Mouse (Mus musculus): ENCODE data around the gene Tmem104.

Gene Tmem104

DNA sequence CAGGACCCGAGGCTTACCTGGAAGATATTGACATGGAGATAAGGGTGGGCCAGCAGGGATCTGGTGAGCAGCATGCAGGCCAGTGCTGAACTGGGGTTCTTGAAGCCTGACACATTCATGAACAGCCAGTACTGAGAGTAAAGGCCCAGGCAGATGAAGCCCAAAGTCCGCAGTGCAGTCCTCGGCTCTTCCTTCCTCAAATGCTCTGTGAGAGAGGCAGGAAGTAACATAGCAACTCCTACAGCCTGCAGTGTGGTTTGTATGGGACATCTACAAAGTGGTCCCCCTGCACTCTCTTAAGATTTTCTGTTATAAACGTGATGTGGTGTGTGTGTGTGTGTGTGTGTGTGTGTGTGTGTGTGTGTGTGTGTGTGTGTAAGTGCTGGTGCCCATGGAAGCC lies 98.0 kb downstream of the Tmem104 start:
- no peak for DNase-seq

DNA sequence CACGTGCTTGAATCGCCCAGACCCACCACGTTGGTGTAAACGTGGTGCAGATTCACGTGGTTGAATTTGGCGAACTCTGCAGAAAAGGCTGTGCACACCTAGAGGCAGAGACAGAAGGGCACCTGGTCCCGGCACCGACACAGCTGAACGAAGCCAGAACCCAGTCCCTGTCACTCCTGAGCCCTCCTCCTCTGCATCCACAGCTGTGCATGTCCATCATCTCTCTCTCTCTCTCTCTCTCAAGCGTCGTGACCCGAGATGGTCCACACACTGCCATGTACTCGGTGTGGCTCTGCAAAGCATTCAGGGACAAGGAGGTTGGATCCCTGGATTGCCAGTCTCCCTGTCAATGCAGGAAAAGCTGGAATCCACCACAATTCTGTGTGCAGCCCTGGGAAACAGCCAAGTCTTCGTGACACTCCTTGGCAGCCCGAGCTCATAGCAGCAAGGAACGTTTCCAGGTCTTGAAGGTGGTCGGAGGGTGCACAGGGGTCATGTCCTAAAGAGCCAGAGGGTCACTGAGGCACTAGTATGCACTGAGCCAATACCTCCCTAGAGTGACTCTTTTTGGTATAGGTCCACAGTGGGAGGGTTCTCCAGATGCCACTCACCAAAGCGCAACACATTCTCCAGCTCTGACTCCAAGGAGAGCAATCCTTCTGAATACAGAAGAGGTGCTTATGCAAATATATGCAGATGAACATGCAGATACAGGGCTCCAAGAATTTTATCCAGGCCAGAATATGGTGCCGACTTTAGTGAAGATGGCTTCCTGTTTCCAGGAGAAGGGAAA lies 99.1 kb downstream of the Tmem104 start:
- no peak for DNase-seq

DNA sequence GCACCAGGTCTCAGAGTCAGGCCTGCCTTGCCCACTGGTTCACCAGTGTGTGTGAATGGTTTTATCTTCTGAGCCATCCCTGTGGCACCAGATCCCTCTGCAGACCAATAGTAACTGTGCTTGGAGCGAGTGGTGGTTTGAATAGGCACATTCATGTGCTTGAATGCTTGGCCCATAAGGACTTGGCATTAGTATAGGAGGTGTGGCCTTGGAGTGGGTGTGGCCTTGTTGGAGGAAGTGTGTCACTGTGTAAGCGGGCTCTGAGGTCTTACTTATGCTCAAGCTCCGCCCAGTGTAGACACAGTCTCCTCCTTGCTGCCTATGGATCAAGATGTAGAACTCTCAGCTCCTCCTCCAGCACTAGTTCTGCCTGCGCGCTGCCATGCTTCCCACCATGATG lies 100.1 kb downstream of the Tmem104 start:
- DNase-seq = no peak

DNA sequence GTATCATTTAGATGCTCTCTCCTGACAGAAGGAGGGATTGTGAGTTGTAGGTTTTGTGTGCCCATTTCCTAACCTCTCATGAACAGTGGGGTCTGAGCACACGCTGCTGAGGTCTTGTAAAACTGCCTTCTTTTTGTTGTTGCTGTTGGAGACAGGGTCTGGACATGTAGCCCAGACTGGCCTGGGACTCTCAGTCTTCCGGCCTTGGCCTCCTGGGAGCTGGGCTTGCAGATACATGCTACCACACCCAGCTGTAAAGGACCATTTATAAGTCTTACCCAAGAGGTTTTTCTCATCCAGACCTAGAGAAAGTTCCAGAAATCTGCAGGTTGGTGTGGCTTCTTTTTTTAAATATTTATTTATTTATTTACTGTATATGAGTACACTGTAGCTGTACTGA lies 101.0 kb downstream of the Tmem104 start:
- DNase-seq = no peak

DNA sequence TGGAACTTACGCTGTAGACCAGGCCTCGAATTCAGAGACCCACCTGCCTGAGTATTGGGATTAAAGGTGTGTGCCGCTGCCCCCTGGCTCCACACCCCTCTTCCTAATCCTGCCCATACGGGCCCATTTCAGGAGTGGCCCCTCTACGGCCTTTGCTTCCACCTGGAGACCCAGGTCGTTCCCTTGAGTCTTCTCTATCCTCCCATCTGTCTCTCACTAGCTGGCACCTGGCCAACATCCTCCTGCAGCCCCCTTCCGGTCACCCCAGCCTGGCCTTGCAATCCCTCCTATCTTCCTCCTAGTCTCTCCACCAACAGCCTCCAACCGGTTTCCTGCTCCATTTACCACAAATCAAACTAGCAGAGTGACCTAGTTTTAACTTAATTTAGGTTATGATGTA lies 102.6 kb downstream of the Tmem104 start:
- no peak for DNase-seq

DNA sequence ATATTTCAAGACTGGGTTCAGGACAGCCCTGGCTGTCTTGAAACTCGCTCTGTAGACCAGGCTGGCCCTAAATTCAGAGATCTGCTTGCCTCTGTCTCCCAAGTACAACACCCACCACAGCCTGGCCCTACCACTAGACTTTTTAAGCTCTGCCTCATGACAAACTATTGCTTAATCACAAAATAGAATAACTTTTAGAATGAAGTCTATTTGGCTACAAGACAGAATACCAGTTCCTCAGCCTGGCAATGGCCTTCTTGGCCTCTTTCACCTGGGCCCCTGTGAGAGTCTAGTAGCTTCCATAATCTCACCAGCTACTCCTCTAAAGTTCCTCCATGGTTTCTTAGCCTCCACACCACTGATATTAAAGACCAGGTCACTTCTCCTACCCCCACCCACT lies 103.0 kb downstream of the Tmem104 start:
- DNase-seq = no peak

DNA sequence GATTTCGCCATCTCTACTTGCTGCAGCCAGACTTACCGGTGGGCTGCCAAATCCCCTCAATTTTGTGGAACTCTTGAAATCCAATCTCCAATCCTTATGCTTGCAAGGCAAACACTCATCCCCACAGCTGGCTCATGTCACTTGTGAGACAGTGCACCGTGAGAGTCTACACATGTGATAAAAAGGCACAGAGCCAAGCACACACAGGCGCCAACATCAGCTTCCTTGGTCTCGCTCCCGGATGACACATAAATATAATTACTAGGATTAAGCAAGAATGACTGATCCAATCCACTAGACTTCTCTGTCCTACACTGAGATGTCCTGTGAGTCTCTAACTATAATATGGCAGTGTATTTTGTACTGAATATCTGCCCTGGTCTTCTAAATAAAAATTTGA lies 103.6 kb downstream of the Tmem104 start:
- DNase-seq = no peak

DNA sequence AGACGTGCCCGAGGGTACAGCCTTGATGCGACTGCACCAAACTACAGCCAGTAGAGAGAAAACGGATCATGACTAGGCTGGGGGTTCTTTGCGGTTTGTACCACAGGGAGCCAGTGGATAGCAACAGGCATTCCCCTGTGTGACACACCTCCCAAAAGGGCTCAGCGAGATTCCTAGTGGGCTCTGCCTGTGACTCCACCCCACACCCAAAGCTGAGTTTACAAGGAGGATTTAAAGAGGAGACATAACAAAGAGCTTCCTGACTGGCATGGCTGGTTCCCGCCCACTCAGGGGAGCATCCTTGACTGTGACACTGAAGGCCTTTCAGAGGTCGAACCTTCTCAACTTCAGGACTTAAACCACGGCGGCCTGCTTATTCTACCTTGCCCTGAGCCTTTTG lies 104.2 kb downstream of the Tmem104 start:
- DNase-seq = peak; percentile 23

DNA sequence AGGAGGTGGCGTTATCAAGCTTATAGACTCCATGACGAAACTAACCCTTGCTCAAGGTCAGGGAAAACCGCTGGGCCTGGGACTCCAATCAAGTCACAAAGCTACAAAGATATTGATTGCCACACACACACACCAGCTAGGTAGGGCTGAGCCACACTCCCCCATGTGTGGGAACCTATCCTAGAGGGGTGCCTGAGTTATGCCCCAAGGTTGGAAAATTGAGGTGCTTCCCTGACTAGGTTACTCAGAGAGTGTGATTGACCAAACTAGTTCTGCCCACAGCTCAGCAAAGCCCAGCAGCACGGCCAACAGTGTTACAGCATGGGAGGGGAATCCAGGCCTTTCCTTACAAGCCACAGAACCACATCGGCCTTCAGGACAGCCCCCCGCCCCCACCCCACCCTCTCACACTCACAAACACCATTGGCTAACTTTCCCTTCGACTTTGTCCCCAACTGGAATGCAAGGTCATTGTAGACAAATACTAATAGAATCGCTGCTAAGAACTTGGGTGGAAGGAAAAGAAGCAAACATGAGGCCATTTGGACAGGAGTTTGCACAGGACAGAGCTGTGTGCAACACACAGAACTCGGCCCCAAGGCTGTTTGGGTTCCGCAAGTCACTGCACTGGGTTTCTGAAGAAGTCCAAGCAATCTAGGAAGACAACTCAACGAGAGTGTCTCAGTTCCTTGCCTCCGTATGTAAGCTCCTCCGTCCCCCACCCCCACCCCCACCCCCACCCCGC lies 105.5 kb downstream of the Tmem104 start:
- no peak for DNase-seq

DNA sequence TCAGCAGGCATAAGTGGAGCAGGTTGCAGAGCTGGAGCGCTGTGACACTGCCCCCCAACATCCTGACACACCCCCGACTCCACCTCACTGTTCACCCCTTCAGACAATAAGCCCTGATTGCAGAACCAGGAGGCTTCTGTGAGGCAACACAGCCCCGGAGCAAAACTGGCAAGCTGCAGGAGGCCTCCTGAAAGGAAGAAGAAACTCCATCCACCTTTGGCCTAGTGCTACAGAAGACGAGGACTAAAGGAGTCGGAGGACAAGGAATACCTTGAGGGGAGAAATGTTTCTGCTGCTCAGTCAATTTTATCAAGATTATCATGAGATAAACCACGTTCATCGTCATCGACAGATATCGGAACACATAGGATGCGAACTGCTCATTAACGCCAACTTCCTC lies 108.7 kb downstream of the Tmem104 start:
- no peak for DNase-seq
